Mouse (Mus musculus): ENCODE measurements around the gene Stx7. TPM values are rescaled to one million over a fixed set of nuclear protein-coding genes. Genes with fewer than 3 reads are reported as not detected.

The Stx7 gene
- polyA plus RNA-seq, 2 experiments from 2014 or later: 21.2 to 25.6 TPM

- ATAC-seq: no peak
These were observed 19.0 kb downstream of the Stx7 start for GRCm38 (mm10) chr10:24167978-24168583.

GRCm38 (mm10) chr10:24168854-24169253, 19.8 kb downstream of the Stx7 start:
- no peak for ATAC-seq

GRCm38 (mm10) chr10:24171906-24172459, 22.9 kb downstream of the Stx7 start:
- no peak for ATAC-seq

- peak; percentile 77 for ATAC-seq
These were observed 24.3 kb downstream of the Stx7 start for GRCm38 (mm10) chr10:24173210-24174001.

GRCm38 (mm10) chr10:24190392-24190791, 41.3 kb downstream of the Stx7 start:
- no peak for ATAC-seq

- no peak for ATAC-seq
These were observed 42.9 kb downstream of the Stx7 start for GRCm38 (mm10) chr10:24191977-24192376.

GRCm38 (mm10) chr10:24199303-24199702, 50.2 kb downstream of the Stx7 start:
- ATAC-seq: no peak

- no peak for ATAC-seq
These were observed 51.0 kb downstream of the Stx7 start for GRCm38 (mm10) chr10:24200099-24200498.

- no peak for ATAC-seq
These were observed 61.0 kb downstream of the Stx7 start for GRCm38 (mm10) chr10:24210075-24210474.

- ATAC-seq: no peak
These were observed 64.2 kb downstream of the Stx7 start for GRCm38 (mm10) chr10:24213297-24213696.

- ATAC-seq: no peak
These were observed 68.6 kb downstream of the Stx7 start for GRCm38 (mm10) chr10:24217558-24218268.

GRCm38 (mm10) chr10:24220931-24221330, 71.8 kb downstream of the Stx7 start:
- ATAC-seq: no peak

- no peak for ATAC-seq
These were observed 73.8 kb downstream of the Stx7 start for GRCm38 (mm10) chr10:24222911-24223310.

- no peak for ATAC-seq
These were observed 74.5 kb downstream of the Stx7 start, which contains the start of gene Moxd1 for GRCm38 (mm10) chr10:24223449-24224143. Gene Moxd1, plus strand, starts transcription at chr10:24223517.

GRCm38 (mm10) chr10:24224591-24224990, 75.5 kb downstream of the Stx7 start:
- ATAC-seq: no peak

GRCm38 (mm10) chr10:24228318-24229183, 79.4 kb downstream of the Stx7 start:
- no peak for ATAC-seq

- no peak for ATAC-seq
These were observed 83.2 kb downstream of the Stx7 start for GRCm38 (mm10) chr10:24232281-24232680.

- no peak for ATAC-seq
These were observed 86.6 kb downstream of the Stx7 start for GRCm38 (mm10) chr10:24235426-24236283.

Measured in CD4-positive, CD25-positive, alpha-beta regulatory T cell, adult 4 months (primary cell).